Mouse (Mus musculus) MEL (cell line): ENCODE data around the gene Asb17. TPM values are rescaled to one million over a fixed set of nuclear protein-coding genes. Genes with fewer than 3 reads are reported as not detected.

Source experiments
- DNase-seq: peaks from one replicate; pipeline ENCODE4 v3.0.0; 2011; ENCODE audit warnings: low read depth, low spot score
- H3K27ac ChIP-seq: 2 replicates; pipeline ENCODE4 v1.5.1; 2012; ENCODE audit warnings: low read depth, mild to moderate bottlenecking, control low read depth, low read length, moderate library complexity; ENCODE audit not compliant: control insufficient read depth
- H3K27me3 ChIP-seq, 2 experiments: fragments of 150-350 bp in 1 of 2; sonication (generic) in 1 of 2; 2 replicates each; pipeline ENCODE4 v1.6.1; 2012; ENCODE audit warnings: low read length in 2 of 2, mild to moderate bottlenecking in 2 of 2, improper control_type of control experiment in 1 of 2, moderate library complexity in 1 of 2; ENCODE audit not compliant: insufficient read depth in 2 of 2, control insufficient read depth in 1 of 2
- H3K36me3 ChIP-seq, 2 experiments: 2 replicates each; pipeline ENCODE4 v1.6.1; 2012 to 2014; ENCODE audit warnings: low read length in 2 of 2, improper control_type of control experiment in 1 of 2, inconsistent platforms in 1 of 2, mild to moderate bottlenecking in 1 of 2; ENCODE audit not compliant: insufficient read depth in 2 of 2, control insufficient read depth in 1 of 2
- H3K4me1 ChIP-seq, 2 experiments: fragments of 150-350 bp in 1 of 2; sonication (generic) in 1 of 2; 2 replicates each; pipeline ENCODE4 v1.6.1; 2012; ENCODE audit warnings: low read length in 2 of 2, improper control_type of control experiment in 1 of 2, mild to moderate bottlenecking in 1 of 2; ENCODE audit not compliant: insufficient read depth in 2 of 2, control insufficient read depth in 1 of 2
- H3K4me3 ChIP-seq, 2 experiments: fragments of 150-350 bp in 1 of 2; sonication (generic) in 1 of 2; 2 replicates each; pipeline ENCODE4 v1.5.1; 2012; ENCODE audit warnings: low read depth in 2 of 2, low read length in 2 of 2, mild to moderate bottlenecking in 2 of 2, moderate library complexity in 2 of 2, control low read depth in 1 of 2, improper control_type of control experiment in 1 of 2; ENCODE audit not compliant: control insufficient read depth in 1 of 2, insufficient read depth in 1 of 2
- H3K79me2 ChIP-seq: 2 replicates; pipeline ENCODE4 v1.6.1; 2012; ENCODE audit warnings: mild to moderate bottlenecking, low read length, moderate library complexity; ENCODE audit not compliant: control insufficient read depth, poor library complexity, insufficient read depth
- H3K9ac ChIP-seq: 2 replicates; pipeline ENCODE4 v1.6.1; 2012; ENCODE audit warnings: low read depth, mild to moderate bottlenecking, control low read depth, low read length, moderate library complexity; ENCODE audit not compliant: control insufficient read depth, poor library complexity, severe bottlenecking
- H3K9me3 ChIP-seq: fragments of 150-350 bp; sonication (generic); replicated peaks from 2 replicates; pipeline ENCODE4 v1.6.1; 2012; ENCODE audit warnings: mild to moderate bottlenecking, low read length, improper control_type of control experiment, moderate library complexity; ENCODE audit not compliant: insufficient read depth
- BHLHE40 ChIP-seq: IDR thresholded peaks from 2 replicates; pipeline ENCODE4 v1.6.1; 2012; ENCODE audit warnings: low read depth, mild to moderate bottlenecking, inconsistent platforms, low read length, improper control_type of control experiment, borderline replicate concordance
- CHD2 ChIP-seq: IDR thresholded peaks from 2 replicates; pipeline ENCODE4 v1.6.1; 2011; ENCODE audit warnings: low read length, improper control_type of control experiment
- CTCF ChIP-seq, 3 experiments: IDR thresholded peaks in 2 of 3; conservative IDR thresholded peaks in 1 of 3; 2 replicates each; pipeline ENCODE4 v1.5.1; 2011 to 2012; ENCODE audit warnings: low read length in 3 of 3, low read depth in 2 of 3, mild to moderate bottlenecking in 2 of 3, improper control_type of control experiment in 1 of 3, inconsistent platforms in 1 of 3, mixed read lengths in 1 of 3, moderate library complexity in 1 of 3; ENCODE audit not compliant: control insufficient read depth in 1 of 3, insufficient read depth in 1 of 3, poor library complexity in 1 of 3, severe bottlenecking in 1 of 3
- E2F4 ChIP-seq: IDR thresholded peaks from 2 replicates; pipeline ENCODE4 v1.6.1; 2011; ENCODE audit warnings: low read depth, low read length, improper control_type of control experiment, borderline replicate concordance
- ELF1 ChIP-seq: IDR thresholded peaks from 2 replicates; pipeline ENCODE4 v1.6.1; 2014; ENCODE audit warnings: low read depth, mild to moderate bottlenecking, inconsistent platforms, low read length, improper control_type of control experiment, moderate library complexity
- EP300 ChIP-seq, 2 experiments: IDR thresholded peaks; 2 replicates each; pipeline ENCODE4 v1.6.1; 2011; ENCODE audit warnings: improper control_type of control experiment in 2 of 2, low read length in 2 of 2, low read depth in 1 of 2, mild to moderate bottlenecking in 1 of 2
- ETS1 ChIP-seq: IDR thresholded peaks from 2 replicates; pipeline ENCODE4 v1.6.1; 2012; ENCODE audit warnings: low read depth, mild to moderate bottlenecking, inconsistent platforms, low read length, improper control_type of control experiment, moderate library complexity
- GABPA ChIP-seq: IDR thresholded peaks from 2 replicates; pipeline ENCODE4 v1.6.1; 2012; ENCODE audit warnings: low read depth, mild to moderate bottlenecking, inconsistent platforms, low read length, improper control_type of control experiment, moderate library complexity
- HCFC1 ChIP-seq: IDR thresholded peaks from 2 replicates; pipeline ENCODE4 v1.6.1; 2012; ENCODE audit warnings: low read depth, mild to moderate bottlenecking, inconsistent platforms, low read length, improper control_type of control experiment, moderate library complexity
- JUND ChIP-seq: IDR thresholded peaks from 2 replicates; pipeline ENCODE4 v1.6.1; 2011; ENCODE audit warnings: low read depth, mild to moderate bottlenecking, improper control_type of control experiment, low read length
- KAT2A ChIP-seq: conservative IDR thresholded peaks from 2 replicates; pipeline ENCODE4 v1.6.1; 2012; ENCODE audit warnings: low read depth, low read length, improper control_type of control experiment, inconsistent platforms
- MAFK ChIP-seq: IDR thresholded peaks from 2 replicates; pipeline ENCODE4 v1.6.1; 2011; ENCODE audit warnings: low read depth, mild to moderate bottlenecking, low read length, improper control_type of control experiment, borderline replicate concordance
- MAX ChIP-seq: IDR thresholded peaks from 2 replicates; pipeline ENCODE4 v1.6.1; 2011; ENCODE audit warnings: low read length, improper control_type of control experiment
- MYB ChIP-seq: IDR thresholded peaks from 2 replicates; pipeline ENCODE4 v1.6.1; 2011; ENCODE audit warnings: mild to moderate bottlenecking, low read depth, low read length, improper control_type of control experiment
- MYC ChIP-seq: IDR thresholded peaks from 2 replicates; pipeline ENCODE4 v1.6.1; 2011; ENCODE audit warnings: low read depth, mild to moderate bottlenecking, low read length, improper control_type of control experiment, moderate library complexity
- NELFE ChIP-seq: IDR thresholded peaks from 2 replicates; pipeline ENCODE4 v1.6.1; 2011; ENCODE audit warnings: low read depth, low read length, improper control_type of control experiment
- NRF1 ChIP-seq: IDR thresholded peaks from 2 replicates; pipeline ENCODE4 v1.6.1; 2014; ENCODE audit warnings: low read depth, mild to moderate bottlenecking, inconsistent platforms, low read length, improper control_type of control experiment, moderate library complexity; ENCODE audit not compliant: poor library complexity, insufficient read depth, severe bottlenecking
- POLR2A ChIP-seq, 2 experiments: IDR thresholded peaks; 2 replicates each; pipeline ENCODE4 v1.6.1; 2011 to 2012; ENCODE audit warnings: low read length in 2 of 2, mild to moderate bottlenecking in 2 of 2, control low read depth in 1 of 2, improper control_type of control experiment in 1 of 2, low read depth in 1 of 2, moderate library complexity in 1 of 2; ENCODE audit not compliant: control insufficient read depth in 1 of 2, insufficient read depth in 1 of 2, poor library complexity in 1 of 2
- POLR2AphosphoS2 ChIP-seq: IDR thresholded peaks from 2 replicates; pipeline ENCODE4 v1.6.1; 2011; ENCODE audit warnings: low read length, improper control_type of control experiment
- POLR2AphosphoS5 ChIP-seq: IDR thresholded peaks from 2 replicates; pipeline ENCODE4 v1.6.1; 2012; ENCODE audit warnings: low read depth, borderline replicate concordance, mild to moderate bottlenecking, inconsistent platforms, low read length, moderate library complexity, mixed read lengths
- SMC3 ChIP-seq: IDR thresholded peaks from 2 replicates; pipeline ENCODE4 v1.6.1; 2011; ENCODE audit warnings: low read depth, low read length, improper control_type of control experiment
- TAL1 ChIP-seq: IDR thresholded peaks from 2 replicates; pipeline ENCODE4 v1.6.1; 2012; ENCODE audit warnings: mild to moderate bottlenecking, inconsistent platforms, low read length, moderate library complexity, mixed read lengths
- TBP ChIP-seq: IDR thresholded peaks from 2 replicates; pipeline ENCODE4 v1.8.0; 2011; ENCODE audit warnings: low read depth, low read length, improper control_type of control experiment
- TCF12 ChIP-seq: IDR thresholded peaks from 2 replicates; pipeline ENCODE4 v1.6.1; 2014; ENCODE audit warnings: low read depth, mild to moderate bottlenecking, inconsistent platforms, low read length, improper control_type of control experiment, moderate library complexity
- UBTF ChIP-seq: IDR thresholded peaks from 2 replicates; pipeline ENCODE4 v1.6.1; 2012; ENCODE audit warnings: low read depth, mild to moderate bottlenecking, inconsistent platforms, low read length, improper control_type of control experiment, moderate library complexity, borderline replicate concordance; ENCODE audit not compliant: insufficient read depth
- USF1 ChIP-seq: IDR thresholded peaks from 2 replicates; pipeline ENCODE4 v1.6.1; 2014; ENCODE audit warnings: low read depth, mild to moderate bottlenecking, inconsistent platforms, low read length, improper control_type of control experiment, moderate library complexity
- USF2 ChIP-seq, 2 experiments: IDR thresholded peaks; 2 replicates each; pipeline ENCODE4 v1.6.1; 2011 to 2012; ENCODE audit warnings: improper control_type of control experiment in 2 of 2, low read length in 2 of 2, borderline replicate concordance in 1 of 2, inconsistent platforms in 1 of 2, low read depth in 1 of 2, mild to moderate bottlenecking in 1 of 2; ENCODE audit not compliant: insufficient read depth in 1 of 2
- ZKSCAN1 ChIP-seq: IDR thresholded peaks from 2 replicates; pipeline ENCODE4 v1.6.1; 2012; ENCODE audit warnings: low read depth, mild to moderate bottlenecking, inconsistent platforms, low read length, improper control_type of control experiment, moderate library complexity
- ZMIZ1 ChIP-seq: IDR thresholded peaks from 2 replicates; pipeline ENCODE4 v1.6.1; 2012; ENCODE audit warnings: low read depth, mild to moderate bottlenecking, inconsistent platforms, low read length, improper control_type of control experiment, moderate library complexity
- ZNF384 ChIP-seq: IDR thresholded peaks from 2 replicates; pipeline ENCODE4 v1.6.1; 2012; ENCODE audit warnings: low read depth, mild to moderate bottlenecking, inconsistent platforms, low read length, improper control_type of control experiment
- polyA plus RNA-seq, 2 experiments: library from polyadenylated mRNA; stranded (reverse) in 1 of 2; unstranded in 1 of 2; fragments of >175 nt in 1 of 2; fragments of >200 nt in 1 of 2; gene quantifications; 2 replicates each; pipeline versions ENCODE4 v1.2.1 to v1.2.4; 2012; ENCODE audit warnings: low replicate concordance in 2 of 2, low read depth in 1 of 2; ENCODE audit not compliant: insufficient read length in 2 of 2, insufficient read depth in 1 of 2, missing spikeins in 1 of 2
- total RNA-seq: library from RNA; depleted of rRNA; stranded (reverse); fragments of 300-350 nt; gene quantifications from 2 replicates; pipeline ENCODE4 v1.2.3, GENCODE M21; 2012

Gene Asb17
- total and polyA plus RNA-seq, 3 experiments, result 5.7 to 9.7 TPM; not detected in 1

GRCm38 (mm10) chr3:153831014-153831872 lies 12.8 kb upstream of the Asb17 start (continued):
- TF ChIP-seq UBTF, result no peak
- peak; percentile 86 to 89 (median 88) for TF ChIP-seq CTCF (IDR thresholded peaks at IDR 0.05 in 2 of 3, conservative IDR thresholded peaks at IDR 0.05 in 1 of 3; ENCODE audit: control insufficient read depth in 1 of 3, insufficient read depth in 1 of 3, low read depth in 2 of 3, low read length in 3 of 3, poor library complexity in 1 of 3, severe bottlenecking in 1 of 3)
- TF ChIP-seq ETS1, result no peak
- no peak for TF ChIP-seq POLR2AphosphoS5
- TF ChIP-seq TAL1, result no peak
- no peak for TF ChIP-seq MYB
- TF ChIP-seq ZKSCAN1, result no peak
- 0 out of 2 replicates have a peak, but pooled peaks have one; percentile 19 for TF ChIP-seq ZNF384
- TF ChIP-seq ZMIZ1, result no peak
- TF ChIP-seq MAX, result 0 out of 2 replicates have a peak, but pooled peaks have one; percentile 12
- TF ChIP-seq KAT2A, result no peak
- TF ChIP-seq EP300 (IDR thresholded peaks at IDR 0.05; ENCODE audit: low read depth in 1 of 2, low read length in 2 of 2), result 0 out of 4 replicates have a peak, but pooled peaks of 1 of the 2 experiments have one; percentile 13
- TF ChIP-seq USF1, result 0 out of 2 replicates have a peak, but pooled peaks have one; percentile 20
- no peak for TF ChIP-seq MAFK
- 0 out of 4 replicates have a peak, but pooled peaks of 1 of the 2 experiments have one; percentile 7 for TF ChIP-seq POLR2A (IDR thresholded peaks at IDR 0.05; ENCODE audit: control insufficient read depth in 1 of 2, insufficient read depth in 1 of 2, low read depth in 1 of 2, low read length in 2 of 2, poor library complexity in 1 of 2)
- TF ChIP-seq TCF12, result no peak
- TF ChIP-seq MYC, result no peak
- no peak for TF ChIP-seq CHD2
- TF ChIP-seq ELF1, result no peak
- no peak for TF ChIP-seq BHLHE40

GRCm38 (mm10) chr3:153831873-153832653 lies 11.9 kb upstream of the Asb17 start:
- Histone ChIP-seq H3K27ac (no peak overlapping the region), H3K9me3 (no peaks in the 10 kb centered on the region), H3K36me3 (peaks cover 0 to 20% of the 10 kb centered on the region in 2 experiments; a peak in 2 of 4 replicates), H3K79me2 (no peaks in the 10 kb centered on the region), H3K4me3 (no peak overlapping the region), H3K27me3 (no peaks in the 10 kb centered on the region), H3K4me1 (peaks cover 3 to 33% of the 10 kb centered on the region in 2 experiments; a peak in 3 of 4 replicates), H3K9ac (peak overlapping the region; percentile 30; the same call in 1 of the 2 replicates)
- no peak for DNase-seq
- TF ChIP-seq MYC (no peak), HCFC1 (no peak), ZMIZ1 (no peak), NRF1 (no peak), TAL1 (peak; percentile 25; the same call in 1 of the 2 replicates), MYB (no peak), USF2 (IDR thresholded peaks at IDR 0.05; ENCODE audit: borderline replicate concordance in 1 of 2, insufficient read depth in 1 of 2, low read depth in 1 of 2, low read length in 2 of 2) (no peak), EP300 (IDR thresholded peaks at IDR 0.05; ENCODE audit: low read depth in 1 of 2, low read length in 2 of 2) (peak; percentile 54 to 79; a peak in 3 of 4 replicates), GABPA (no peak), USF1 (no peak), POLR2A (IDR thresholded peaks at IDR 0.05; ENCODE audit: control insufficient read depth in 1 of 2, insufficient read depth in 1 of 2, low read depth in 1 of 2, low read length in 2 of 2, poor library complexity in 1 of 2) (no peak), NELFE (no peak), TBP (no peak), E2F4 (no peak), ELF1 (no peak), MAX (no peak), BHLHE40 (no peak), POLR2AphosphoS2 (no peak), JUND (no peak), SMC3 (no peak)
